Mouse (Mus musculus): ENCODE measurements around the gene Dagla.

Gene Dagla

DNA sequence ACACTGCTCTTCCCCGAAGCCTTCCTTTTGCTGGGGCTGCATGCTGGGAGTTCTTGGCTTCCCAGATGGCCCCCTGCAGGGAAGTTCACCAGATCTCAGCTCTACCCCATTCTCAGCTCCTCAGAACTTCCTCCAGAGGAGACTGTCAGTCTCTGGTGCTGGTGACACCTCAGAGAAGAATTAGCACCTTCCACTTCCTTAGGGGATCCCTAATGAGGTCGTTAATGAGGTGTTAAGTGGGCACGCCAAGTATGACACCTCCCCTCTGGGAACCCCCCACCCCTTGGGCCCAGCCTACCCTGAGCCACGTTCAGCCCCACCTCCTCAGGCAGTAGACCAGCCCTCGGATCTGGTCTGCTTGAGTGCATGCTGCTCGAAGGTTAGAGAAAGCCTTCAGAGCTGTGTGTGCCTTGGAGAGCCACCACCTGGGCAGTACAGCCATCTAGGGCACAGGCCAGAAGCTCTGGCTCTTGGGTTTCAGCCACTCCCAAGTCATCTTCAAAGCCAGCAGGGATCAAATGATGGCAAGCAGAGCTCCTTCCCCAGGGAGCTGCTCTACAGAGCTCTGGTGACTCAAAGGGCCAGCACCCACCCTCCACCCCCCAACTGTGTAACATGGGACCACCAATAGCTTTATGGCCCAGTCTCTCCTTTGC is 25.9 kb downstream of the Dagla start:
- DNase-seq: no peak

DNA sequence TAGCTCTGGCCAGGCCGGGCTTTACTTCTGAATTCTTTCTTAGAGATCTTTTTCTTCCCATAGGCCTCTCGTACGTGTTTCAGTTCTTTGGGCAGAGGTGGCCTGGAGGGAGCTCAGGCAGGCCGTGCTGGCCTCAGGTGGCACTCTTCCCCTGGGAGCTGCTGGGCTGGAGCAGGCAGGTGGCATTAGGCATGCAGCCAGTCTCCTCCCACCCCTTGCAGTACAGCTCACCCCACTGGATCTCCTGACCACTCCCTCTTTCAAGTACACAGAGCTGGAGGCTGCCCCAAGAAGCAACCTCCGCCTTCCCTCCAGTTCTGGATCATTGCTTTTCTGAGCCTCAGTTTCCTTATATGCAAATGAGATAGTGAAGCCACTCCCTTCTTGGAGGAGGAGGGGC is 26.9 kb downstream of the Dagla start:
- DNase-seq: peak; percentile 64 to 78

DNA sequence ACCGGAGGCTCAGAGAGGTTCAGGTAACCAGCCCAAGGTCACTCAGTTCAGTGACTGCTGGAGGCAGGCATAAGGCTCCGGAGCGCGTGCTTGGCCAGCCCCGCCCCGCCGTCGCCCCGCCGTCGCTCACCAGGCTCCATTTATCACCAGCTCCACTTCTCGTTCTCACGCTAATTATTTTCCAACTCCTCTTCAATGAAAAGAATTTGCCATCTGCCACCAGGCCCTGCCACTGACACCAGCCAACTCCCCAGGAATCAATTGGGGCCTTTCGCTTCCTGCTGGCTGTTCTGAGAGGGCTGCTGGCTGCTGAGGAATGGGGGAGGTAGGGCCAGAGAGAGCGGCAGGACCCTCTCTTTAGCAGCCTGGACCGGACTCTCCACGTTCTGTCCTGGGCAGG is 27.3 kb downstream of the Dagla start:
- DNase-seq: peak in 1 of 2 experiments; percentile 60

DNA sequence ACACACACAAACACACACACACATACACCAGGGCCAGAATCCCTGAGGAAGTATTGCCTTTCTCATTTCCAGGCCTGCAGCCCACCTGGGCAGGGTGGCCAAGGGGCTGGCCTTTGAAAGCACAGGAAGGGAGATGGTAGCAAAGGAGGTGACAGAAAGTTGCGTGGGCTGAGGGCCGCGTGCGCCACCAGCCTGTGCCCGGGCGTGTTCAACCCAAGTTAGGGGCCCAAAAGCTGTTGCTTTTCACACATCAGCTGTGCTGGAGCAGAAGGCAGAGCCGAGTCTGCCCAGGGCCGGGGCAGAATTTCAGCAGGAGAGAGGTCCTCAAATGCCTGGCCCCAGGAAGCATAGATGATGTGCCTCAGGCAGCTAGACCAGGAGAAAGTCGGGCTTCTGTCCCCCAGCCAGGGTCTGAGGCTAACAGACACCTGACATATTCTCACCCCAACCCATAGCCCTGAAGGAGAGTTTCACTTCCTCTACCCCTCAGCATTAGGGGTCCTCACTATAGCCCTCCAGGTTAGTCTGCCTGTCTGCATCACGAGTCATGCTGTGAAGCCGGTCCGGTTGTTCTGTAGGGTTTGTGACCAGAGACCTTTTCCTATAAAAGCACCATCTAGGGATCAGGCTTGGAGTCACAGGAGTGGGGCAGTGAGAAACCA is 28.1 kb downstream of the Dagla start:
- DNase-seq: no peak

DNA sequence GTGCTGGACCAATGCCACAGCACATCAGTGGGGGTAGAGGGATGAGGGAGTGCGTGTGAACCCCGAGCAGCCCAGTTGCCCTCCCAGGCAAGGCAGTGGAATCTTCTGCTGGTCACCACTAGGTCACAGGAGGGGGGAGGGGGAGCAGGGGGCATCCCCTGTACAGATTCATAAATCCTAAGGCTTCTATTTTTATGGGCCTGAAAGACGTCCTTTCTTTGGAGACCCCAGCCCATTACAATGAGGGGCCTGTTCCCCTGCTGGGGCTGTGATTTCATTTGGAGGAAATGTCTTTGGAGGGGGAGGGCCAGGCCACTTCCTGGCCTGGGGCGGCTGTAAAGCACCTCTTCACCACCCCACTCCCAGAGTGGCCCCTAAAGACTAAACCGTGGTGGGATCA is 30.6 kb downstream of the Dagla start:
- no peak for DNase-seq

DNA sequence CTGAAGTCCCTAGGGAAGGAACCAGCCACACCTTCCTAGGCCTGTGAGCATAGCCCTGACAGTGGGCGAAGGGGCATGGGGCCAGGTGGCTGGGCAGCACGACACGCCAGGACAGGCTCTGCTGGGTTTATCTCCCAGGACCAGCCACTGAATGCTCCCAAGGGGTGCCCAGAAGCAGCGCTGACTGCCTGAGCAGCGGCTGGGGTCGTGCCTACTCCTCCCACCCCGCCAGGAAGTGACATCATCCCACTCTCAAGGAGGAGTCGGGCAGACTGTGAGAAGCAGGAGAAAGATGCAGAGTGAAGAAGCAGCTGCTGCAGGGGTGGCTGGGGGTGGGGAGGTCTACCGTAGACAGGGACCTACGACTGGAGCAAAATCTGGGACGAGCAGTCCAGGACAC is 31.9 kb downstream of the Dagla start:
- peak; percentile 65 to 72 for DNase-seq

DNA sequence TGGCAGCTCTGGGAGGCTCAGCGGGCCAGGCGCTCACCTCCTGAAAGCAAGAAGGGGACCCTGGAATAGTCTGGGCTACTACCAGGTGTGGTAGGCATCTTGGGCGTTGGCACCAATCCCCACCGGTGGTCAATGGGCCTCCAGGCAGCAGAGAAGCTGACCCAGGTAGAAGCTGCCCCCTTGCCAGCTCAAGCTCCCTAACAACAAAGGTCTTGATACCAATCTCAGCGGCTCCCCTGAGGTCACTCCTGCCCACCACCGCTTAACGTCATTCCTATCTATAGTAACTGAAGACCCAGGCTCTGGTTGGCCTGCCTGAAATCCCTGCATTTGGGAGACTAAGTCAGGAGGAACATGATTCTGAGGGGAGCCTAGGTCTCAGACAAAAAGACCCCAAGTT is 33.1 kb downstream of the Dagla start:
- no peak for DNase-seq

DNA sequence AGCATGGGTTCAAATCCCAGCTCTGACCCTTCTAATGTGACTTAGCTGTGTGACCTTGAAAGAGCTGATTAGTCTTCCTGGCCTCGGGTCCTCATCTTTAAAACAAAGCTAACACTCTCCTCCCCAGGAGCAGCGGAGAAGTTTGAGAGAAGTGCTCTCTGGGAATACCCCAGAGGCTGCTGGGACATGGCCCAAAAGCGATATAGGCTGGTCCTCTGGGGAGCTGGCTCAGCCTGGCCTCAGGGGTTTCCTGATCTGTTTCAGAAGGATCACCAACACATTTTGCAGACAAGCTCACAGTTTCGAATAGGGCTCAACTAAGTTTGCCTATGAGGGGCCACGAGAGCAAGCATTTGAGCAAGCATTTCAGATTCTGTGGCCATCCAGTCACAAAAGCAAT is 34.3 kb downstream of the Dagla start:
- no peak for DNase-seq

DNA sequence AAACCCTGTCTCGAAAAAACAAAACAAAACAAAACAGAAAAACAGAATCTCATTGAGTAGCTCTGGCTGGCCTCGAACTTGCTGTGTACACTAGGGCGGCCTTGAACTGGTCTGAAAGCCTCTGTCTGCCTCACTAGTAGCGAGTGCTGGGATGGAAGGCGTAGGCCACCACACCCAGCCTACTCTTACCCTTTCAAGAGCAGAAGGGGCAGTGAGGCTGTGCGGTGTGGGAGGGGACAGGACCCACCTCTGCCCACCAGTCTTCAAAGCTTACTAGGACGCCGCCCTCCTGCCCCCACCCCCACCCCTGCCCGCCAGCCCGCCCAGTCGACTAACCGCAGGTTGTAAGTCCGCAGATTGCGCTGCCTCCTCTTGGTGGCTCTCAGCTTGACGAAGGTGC is 35.8 kb downstream of the Dagla start:
- DNase-seq: no peak

DNA sequence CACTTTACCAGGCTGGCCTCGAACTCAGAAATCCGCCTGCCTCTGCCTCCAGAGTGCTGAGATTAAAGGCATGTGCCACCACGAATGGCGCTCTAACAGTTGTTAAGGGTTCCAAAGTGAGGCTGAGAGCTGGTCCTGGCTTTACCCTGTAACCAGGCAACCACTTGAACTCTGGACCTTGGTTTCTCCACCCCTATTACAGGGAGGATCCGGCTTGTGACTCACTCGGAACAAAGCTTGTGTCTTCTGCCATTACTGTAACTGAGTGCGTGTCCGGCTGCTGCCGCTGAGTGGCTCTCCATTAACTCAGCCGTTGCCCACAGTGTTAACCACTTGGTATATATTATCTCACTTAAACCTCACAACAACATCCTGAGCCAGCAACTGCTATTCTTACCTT is 36.7 kb downstream of the Dagla start:
- no peak for DNase-seq

DNA sequence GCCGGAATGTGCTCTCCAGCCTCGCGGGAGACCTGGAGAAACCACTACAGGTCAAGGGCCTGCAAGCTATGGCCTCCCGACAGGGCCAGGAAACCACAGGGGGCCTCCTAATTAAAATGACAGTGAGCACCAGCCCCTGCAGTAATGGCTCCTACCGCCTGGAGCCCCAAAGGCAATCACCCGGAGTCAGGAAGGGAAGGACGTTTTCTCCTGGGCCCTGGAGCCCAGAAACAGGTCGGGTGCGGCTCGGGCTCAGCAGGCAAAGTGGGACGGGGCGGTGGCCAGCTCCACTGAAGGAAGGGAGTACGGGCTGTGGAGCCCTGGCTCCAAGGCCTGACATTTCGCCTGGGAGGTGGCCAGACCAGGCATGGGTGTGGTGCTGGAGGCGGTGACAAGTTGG is 37.6 kb downstream of the Dagla start:
- DNase-seq: peak; percentile 65 to 74

DNA sequence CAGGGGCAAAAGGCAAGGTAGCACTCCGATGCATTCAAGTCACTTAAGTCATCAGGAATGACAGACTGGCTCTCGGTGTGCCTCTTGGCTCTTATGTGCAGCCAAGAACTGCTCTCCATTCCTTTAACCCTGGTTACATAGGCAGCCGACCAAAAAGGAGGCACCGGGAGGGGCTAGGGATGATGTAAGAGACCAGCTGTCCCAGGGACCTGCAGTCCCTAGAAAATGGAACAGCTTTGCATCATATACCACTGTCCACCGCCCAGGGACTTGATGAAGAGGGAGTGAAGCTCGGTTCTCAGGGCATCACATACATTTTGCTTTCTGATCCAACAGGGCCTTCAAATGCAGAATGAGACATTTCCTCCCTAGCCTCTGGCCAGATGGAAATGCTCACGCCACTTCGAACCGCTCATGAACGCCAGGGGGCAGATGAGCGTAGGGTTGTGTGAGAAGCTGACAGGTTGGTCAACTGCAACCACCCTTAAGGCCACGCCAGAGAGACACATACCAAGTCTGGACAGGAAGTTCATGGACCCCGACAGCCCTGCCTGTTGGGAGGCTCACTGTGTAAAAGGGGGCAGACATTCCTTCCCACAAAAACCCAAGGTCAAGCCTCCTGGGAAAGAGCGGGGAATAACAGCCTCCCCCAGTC is 38.4 kb downstream of the Dagla start:
- DNase-seq: peak; percentile 93 to 94

DNA sequence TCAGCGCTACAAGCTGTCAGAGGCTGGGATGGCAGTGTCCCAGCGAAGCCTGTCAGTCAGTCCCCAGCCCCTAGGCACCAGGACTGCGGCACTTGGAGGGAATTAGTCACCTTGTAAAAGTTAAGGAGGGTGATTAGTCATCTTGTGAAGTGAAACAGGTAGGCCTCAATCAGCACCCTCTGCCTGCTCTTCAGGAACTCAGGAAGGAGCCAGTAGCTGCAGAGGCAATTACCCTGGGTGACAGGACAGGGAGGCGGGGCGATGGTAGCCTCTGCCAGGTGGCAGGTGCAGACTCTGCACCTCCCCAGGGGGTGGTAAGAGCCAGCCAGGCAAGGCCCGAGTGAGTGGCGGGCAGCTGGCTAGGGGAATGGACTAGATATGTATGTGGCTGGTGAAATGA is 43.3 kb downstream of the Dagla start:
- peak in 1 of 2 experiments; percentile 56 for DNase-seq

DNA sequence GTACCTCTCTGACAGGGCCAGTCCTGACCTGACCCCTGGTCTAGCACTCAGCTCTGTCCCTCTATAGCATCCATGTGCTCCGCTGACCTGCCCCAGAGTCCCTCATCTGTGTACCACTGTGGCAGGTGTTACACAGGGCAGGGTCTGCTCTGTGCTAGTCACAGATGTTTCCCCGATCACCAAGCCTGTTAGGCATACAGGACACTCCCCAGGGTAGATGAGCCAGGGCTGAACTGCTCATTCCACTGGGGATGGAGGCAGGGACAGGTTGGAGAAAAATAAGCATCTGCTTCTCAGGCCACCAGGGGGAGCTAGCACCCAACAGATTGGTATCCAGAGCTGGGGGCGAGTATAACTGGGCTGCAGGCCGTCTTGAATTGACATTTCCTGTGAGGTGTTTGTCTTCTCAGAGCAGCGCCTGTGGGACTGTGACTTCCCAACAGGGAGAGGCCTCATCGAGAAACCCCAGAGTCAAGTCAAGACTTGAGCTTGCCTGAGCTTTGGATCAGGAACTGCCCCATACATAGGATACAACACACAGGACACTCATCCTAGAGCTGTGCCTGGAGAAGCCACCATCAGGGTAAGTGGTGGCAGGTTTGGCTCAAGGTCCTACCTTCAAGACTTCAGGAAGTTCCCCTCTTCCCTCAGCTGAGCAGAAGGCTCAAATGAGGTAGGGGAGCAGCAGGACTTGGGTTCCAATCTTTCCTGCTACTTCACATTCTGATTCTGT is 46.2 kb downstream of the Dagla start:
- peak; percentile 91 to 92 for DNase-seq

DNA sequence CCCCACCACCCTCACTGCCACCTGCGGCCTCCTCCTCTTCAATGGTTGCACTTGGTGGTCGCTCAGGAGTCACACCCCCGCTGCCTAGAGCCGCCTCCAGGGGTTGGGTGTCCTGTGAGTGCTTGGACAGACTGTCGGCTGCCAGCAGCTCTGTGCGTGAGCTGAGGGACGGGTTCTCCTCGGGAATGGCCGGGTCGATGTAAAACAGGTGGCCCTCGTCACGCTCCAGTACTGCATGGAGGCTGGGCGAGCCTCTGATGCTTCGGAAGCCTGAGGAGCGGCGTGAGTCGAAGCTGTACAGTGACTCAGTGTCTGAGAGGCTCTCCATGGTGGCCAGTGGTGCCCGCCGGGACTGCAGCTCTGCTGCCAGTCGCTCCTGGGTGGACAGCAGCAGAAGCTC is 56.5 kb downstream of the Dagla start:
- peak; percentile 78 to 86 for DNase-seq

DNA sequence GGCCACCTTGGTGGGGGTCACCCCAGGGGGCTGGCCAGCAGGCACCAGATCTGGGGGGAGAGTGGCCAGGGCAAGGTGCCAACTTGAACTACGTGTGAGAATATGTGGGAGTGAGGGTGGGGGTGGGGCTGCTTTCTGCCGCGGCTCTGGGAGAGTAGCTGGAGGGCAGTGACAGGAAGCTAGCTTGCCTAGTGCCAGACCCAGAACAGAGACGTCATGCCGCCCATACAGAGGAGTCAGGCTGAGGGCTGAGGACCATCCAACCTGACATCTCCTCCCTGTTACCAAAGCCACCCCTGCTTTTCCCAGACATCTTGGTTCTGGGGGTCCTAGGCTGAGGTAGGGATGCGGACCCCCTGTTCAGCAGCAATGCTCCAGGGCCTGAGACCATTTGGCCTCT is 57.5 kb downstream of the Dagla start:
- peak; percentile 38 to 57 for DNase-seq

DNA sequence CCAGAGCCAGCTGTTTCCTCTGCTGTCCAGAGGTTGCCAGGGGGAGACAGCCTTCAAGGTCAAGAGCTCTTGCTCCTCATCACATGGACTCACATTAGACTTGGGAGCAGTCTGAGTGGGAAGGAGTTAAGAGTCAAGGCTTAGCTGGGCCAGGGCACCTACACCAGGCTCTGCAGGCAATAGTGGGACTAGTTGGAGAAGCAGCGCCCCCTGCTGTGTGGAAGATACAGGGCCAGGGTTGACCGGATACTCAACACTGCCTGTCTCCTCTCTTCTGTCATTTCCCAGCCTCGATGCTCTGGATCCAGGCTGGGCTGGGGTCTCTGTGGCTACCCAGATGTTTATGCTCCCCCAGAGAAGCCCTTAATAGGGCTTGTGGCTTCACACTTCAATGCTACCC is 60.5 kb downstream of the Dagla start:
- DNase-seq: peak; percentile 80 to 84

DNA sequence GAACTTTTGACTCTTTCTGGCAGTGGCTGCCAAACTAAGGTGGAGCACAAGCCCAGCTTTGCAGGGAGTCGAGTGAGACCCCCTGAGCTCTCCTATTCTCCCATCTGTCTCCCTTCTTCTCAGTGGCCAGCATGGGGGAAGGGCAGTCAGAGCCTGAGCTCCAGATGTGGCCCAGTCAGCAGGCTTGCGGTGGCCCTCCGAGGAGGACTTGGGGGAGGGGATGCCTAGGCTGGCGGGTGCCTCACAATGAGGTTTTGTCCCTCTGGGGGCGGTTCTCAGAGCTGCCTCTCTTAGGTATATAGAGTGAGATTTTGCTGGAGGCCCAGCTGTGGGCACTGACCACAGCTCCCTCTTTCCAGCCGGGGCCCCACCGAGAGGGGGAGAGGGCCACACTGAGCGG is 61.8 kb downstream of the Dagla start:
- DNase-seq: no peak

DNA sequence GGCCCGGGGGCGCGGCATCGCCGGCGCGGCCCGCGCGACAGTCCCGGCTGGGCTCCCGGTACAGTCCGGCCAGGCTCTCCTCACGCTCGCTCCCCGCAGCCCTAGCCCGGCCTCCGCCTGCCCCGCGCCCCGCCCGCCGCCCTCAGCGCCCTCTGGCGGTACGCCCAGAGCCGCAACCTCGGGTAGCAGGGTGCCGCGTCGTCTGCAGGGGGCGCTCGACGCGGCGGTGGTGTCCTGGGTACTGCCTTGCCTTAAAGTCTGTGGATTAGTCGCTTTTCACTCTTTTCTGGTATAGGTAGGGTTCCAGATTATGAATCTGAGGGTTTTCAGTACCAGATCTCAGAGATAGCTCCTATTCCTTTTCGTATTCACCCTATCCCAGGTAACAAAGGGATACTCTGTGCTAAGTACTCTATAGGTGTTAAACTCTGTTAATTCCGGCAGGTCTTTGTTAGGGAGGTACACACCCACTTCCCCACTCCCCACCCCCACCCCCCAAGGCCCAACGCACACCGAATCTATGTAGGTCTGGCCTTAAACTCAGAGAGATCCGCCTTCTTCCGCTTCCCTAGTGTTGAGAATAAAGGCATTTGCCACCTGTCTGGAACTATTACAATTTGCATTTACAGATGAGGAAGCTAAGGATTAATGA is 63.9 kb downstream of the Dagla start, which contains the start of gene Myrf:
Myrf (minus strand) TSS at position 95 of the 652 bp plus-strand sequence.
- DNase-seq: peak; percentile 85 to 90

DNA sequence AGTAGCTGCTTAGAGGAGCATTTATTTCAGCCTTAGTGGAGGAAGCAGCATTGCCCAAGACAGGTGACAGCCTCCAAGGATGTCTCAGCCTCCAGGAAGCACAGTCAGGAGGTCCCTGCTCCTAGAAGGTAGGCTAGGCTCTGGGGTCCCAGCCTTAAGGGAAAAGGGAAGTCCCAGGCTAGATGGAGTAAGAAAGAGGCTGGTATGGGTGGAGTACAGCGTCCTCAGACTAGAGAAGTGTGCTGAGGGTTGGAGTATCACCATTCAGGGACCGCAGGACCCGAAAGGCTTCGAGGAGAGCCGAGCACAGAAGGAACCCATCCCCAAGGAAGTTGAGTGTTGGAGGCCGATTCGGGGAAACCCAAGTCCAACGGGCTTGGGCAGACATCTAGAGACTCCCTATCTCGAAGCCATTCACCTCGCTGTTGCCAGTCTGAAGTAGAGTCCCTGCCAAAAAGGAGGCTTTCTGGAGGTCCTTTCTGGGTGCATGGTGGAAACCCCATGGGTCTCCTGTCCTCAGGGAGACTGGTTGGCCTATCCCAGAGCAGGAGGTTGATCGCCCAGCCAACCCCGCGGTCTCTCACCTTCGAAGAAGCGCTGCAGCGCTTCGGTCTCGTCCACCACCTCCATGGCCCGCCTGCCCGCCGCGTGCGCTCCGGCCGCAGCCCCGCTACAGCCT is 64.6 kb downstream of the Dagla start:
- no peak for DNase-seq

DNA sequence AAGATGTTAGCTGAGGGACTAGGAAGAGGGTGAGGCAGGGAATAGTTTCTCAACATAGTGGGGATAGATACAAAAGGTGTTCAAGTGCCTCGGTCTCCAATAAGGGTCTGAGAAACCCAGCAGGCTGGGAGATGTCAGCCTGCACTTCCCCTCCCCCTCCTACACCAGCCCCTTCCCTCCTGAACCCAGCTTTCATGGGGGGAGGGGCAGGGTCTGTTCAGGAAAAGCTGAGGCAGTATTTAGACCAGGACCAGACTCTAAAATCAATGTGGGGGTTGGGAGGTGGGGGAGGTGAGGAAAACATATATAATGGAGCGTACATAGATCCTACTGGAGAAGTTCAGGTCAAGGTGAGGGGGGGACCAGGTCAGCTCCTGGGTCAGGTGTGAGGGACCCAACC is 65.3 kb downstream of the Dagla start:
- no peak for DNase-seq

DNA sequence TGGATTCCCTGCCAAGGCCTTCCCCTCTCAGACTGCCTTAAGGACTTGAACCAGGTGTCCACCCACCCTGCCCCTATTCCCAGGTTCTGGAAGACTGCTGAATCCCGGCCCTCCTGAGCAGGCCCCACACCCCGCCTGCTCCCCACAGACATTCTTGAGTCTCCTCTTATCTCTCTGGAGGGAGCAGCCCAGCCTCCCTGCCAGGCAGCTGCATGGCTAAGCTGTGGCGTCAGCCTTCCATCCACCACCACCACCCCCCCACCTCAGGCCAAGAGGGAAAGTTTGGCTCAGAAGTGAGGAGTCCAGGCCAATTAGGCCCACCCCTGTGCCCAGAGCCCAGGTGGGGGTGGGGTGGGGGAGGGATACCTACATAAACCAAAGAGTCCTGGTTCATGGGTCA is 66.2 kb downstream of the Dagla start:
- no peak for DNase-seq

All from kidney, postnatal 4 days (tissue).